Mouse (Mus musculus) lung, embryonic 16.5 days (tissue): ENCODE data around the gene Gm12394. TPM values are rescaled to one million over a fixed set of nuclear protein-coding genes. Genes with fewer than 3 reads are reported as not detected.

ENCODE experiments used
- polyA plus RNA-seq: library from polyadenylated mRNA; unstranded; fragments of >200 nt; fragmentation: Nextera tagmentation; extraction: Ambion mirVana; gene quantifications from 2 replicates; pipeline ENCODE4 v1.2.1, GENCODE M21; 2015

The Gm12394 gene
- polyA plus RNA-seq, 1 experiment from 2014 or later = 0.11 TPM

Other genes starting within 250 kb of the Gm12394 start
- gene Gm10591, start 244.6 kb downstream of the Gm12394 start, polyA plus RNA-seq = 1.0 TPM in 1 of 2 replicates, not detected in the other
- gene Gm2564, start 227.1 kb downstream of the Gm12394 start, polyA plus RNA-seq = 0.77 TPM in 1 of 2 replicates, not detected in the other
- not detected in 2 replicates for gene Ccl27b, start 201.5 kb downstream of the Gm12394 start, polyA plus RNA-seq
- not detected in 2 replicates for gene Il11ra2, start 194.9 kb downstream of the Gm12394 start, polyA plus RNA-seq
- gene 4930578G10Rik, start 121.2 kb downstream of the Gm12394 start, polyA plus RNA-seq = not detected in 2 replicates
- not detected in 2 replicates for gene Ccl19, start 100.2 kb downstream of the Gm12394 start, polyA plus RNA-seq
- 74.8 and 78.1 TPM in 2 replicates for gene Ccl21a, start 82.8 kb downstream of the Gm12394 start, polyA plus RNA-seq
- gene Fam205a1, start 2.9 kb downstream of the Gm12394 start, polyA plus RNA-seq = 0.04 TPM in 1 of 2 replicates, not detected in the other
- gene Fam205c, start 17.5 kb upstream of the Gm12394 start, polyA plus RNA-seq = not detected in 2 replicates
- 0.39 and 0.50 TPM in 2 replicates for gene Phf24, start 59.9 kb upstream of the Gm12394 start, polyA plus RNA-seq
- 6.2 and 7.3 TPM in 2 replicates for gene Dnajb5, start 93.0 kb upstream of the Gm12394 start, polyA plus RNA-seq
- gene 1700022I11Rik, start 112.8 kb upstream of the Gm12394 start, polyA plus RNA-seq = 0.44 and 0.53 TPM in 2 replicates
- gene Vcp, start 143.7 kb upstream of the Gm12394 start, polyA plus RNA-seq = 482 and 519 TPM in 2 replicates
- 22.5 and 24.1 TPM in 2 replicates for gene Fancg, start 153.7 kb upstream of the Gm12394 start, polyA plus RNA-seq
- gene Pigo, start 169.0 kb upstream of the Gm12394 start, polyA plus RNA-seq = 21.8 and 24.8 TPM in 2 replicates
- gene Stoml2, start 174.9 kb upstream of the Gm12394 start, polyA plus RNA-seq = 286 and 289 TPM in 2 replicates
- 9.6 and 11.7 TPM in 2 replicates for gene Fam214b, start 189.4 kb upstream of the Gm12394 start, polyA plus RNA-seq
- 5.4 and 6.5 TPM in 2 replicates for gene Unc13b, start 202.2 kb upstream of the Gm12394 start, polyA plus RNA-seq